Mouse (Mus musculus) midbrain, embryonic 13.5 days (tissue): ENCODE results near the gene Mettl21e. TPM values are rescaled to one million over a fixed set of nuclear protein-coding genes. Genes with fewer than 3 reads are reported as not detected.
"Not testable (repeated sequence)": the region's sequence is repeated elsewhere in the genome, so short reads cannot be mapped to it uniquely, and the experiment has no call there.

Source experiments
- ATAC-seq: fragments of 200-750 bp; cut with Nextera tagmentation; 2 replicates; pipeline ENCODE4 v1.8.0; 2017; ENCODE audit warnings: mild to moderate bottlenecking, moderate TSS enrichment, moderate library complexity
- H3K27ac ChIP-seq: fragments of 300-500 bp; sonication (generic); 2 replicates; pipeline ENCODE4 v1.5.1; 2015; ENCODE audit warnings: inconsistent platforms, mild to moderate bottlenecking, moderate library complexity
- H3K27me3 ChIP-seq: fragments of 300-500 bp; sonication (generic); 2 replicates; pipeline ENCODE4 v1.6.1; 2015; ENCODE audit warnings: mild to moderate bottlenecking, inconsistent platforms
- H3K36me3 ChIP-seq: fragments of 300-500 bp; sonication (generic); 2 replicates; pipeline ENCODE4 v1.6.1; 2015; ENCODE audit warnings: mild to moderate bottlenecking, inconsistent platforms
- H3K4me1 ChIP-seq: fragments of 300-500 bp; sonication (generic); replicated peaks from 2 replicates; pipeline ENCODE4 v1.6.1; 2015; ENCODE audit warnings: inconsistent platforms
- H3K4me2 ChIP-seq: fragments of 300-500 bp; sonication (generic); replicated peaks from 2 replicates; pipeline ENCODE4 v1.6.1; 2015; ENCODE audit warnings: moderate library complexity, mild to moderate bottlenecking, inconsistent platforms
- H3K4me3 ChIP-seq: fragments of 300-500 bp; sonication (generic); replicated peaks from 2 replicates; pipeline ENCODE4 v1.5.1; 2015; ENCODE audit warnings: mild to moderate bottlenecking, inconsistent platforms
- H3K9ac ChIP-seq: fragments of 300-500 bp; sonication (generic); replicated peaks from 2 replicates; pipeline ENCODE4 v1.6.1; 2015; ENCODE audit warnings: mild to moderate bottlenecking, inconsistent platforms
- H3K9me3 ChIP-seq: fragments of 300-500 bp; sonication (generic); 2 replicates; pipeline ENCODE4 v1.6.1; 2016; ENCODE audit warnings: mild to moderate bottlenecking, inconsistent platforms
- WGBS: fragments of 180-500 bp; shearing (Covaris S2); methylation state at CpG from one replicate; pipeline ENCODE4 v1.1.7; 2015; 5-methylcytosine and 5-hydroxymethylcytosine counted together
- polyA plus RNA-seq: library from polyadenylated mRNA; unstranded; fragments of >200 nt; fragmentation: Nextera tagmentation; extraction: Ambion mirVana; gene quantifications from 2 replicates; pipeline ENCODE4 v1.2.1, GENCODE M21; 2015

Gene Mettl21e
- polyA plus RNA-seq, result not detected in 2 replicates

DNA sequence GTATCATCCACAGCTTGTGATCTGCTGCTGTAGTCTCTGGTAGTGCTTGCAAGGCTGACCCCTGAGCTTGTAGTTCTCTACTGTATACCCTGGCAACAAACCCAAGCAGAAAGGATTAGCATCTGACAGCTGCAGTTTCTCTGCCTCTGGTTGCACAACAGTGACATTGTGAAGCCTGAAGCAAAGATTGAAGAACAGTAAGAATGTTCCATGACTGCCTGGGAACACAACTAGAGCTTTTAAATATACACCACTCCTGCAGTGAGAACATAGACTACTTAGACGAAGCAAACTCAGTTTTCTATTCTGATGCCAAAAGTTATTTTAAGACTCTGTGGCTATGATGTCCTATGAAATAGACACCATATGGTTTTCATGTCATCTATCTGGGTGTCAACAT is at the start of gene Mettl21e:
Gene Mettl21e (minus strand): TSS at position 86 of the 400 bp plus-strand sequence.
- H3K9ac ChIP-seq, result no peak within 1 kb of the TSS
- no peaks in the 10 kb centered on the region for H3K27me3 ChIP-seq
- H3K4me1 ChIP-seq, result no peaks in the 10 kb centered on the region
- no peak within 1 kb of the TSS for H3K4me3 ChIP-seq
- no peak within 1 kb of the TSS for H3K4me2 ChIP-seq
- no peak within 1 kb of the TSS for H3K27ac ChIP-seq
- no peaks in the 10 kb centered on the region for H3K36me3 ChIP-seq
- no peak for ATAC-seq
- 83% methylated on average over 1 of the region's 1 CpGs for WGBS
- H3K9me3 ChIP-seq, result no peaks in the 10 kb centered on the region

DNA sequence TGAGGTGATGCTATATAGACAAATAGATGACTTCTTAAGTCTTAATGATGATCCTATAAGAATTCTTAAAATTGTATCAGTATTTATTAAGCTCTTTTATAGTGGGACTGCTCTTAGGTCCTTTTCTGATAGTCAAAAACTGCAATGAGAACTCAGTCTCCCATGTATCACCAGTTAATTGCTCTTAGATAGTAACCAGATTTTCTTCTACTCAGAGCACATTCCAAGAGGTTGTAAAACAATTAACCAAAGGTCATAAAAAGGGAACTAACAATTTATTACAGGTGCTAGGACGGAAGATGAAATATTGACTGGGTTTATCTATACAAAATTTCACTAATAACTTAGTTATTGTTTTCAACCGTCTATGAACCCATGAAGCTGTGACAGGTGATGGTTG is 21.7 kb upstream of the Mettl21e start:
- WGBS, result 85% methylated on average over 2 of the region's 2 CpGs
- not testable (repeated sequence) for H3K36me3 ChIP-seq, H3K4me3 ChIP-seq, H3K9ac ChIP-seq, H3K4me1 ChIP-seq, H3K9me3 ChIP-seq, H3K4me2 ChIP-seq, ATAC-seq, H3K27me3 ChIP-seq, H3K27ac ChIP-seq

DNA sequence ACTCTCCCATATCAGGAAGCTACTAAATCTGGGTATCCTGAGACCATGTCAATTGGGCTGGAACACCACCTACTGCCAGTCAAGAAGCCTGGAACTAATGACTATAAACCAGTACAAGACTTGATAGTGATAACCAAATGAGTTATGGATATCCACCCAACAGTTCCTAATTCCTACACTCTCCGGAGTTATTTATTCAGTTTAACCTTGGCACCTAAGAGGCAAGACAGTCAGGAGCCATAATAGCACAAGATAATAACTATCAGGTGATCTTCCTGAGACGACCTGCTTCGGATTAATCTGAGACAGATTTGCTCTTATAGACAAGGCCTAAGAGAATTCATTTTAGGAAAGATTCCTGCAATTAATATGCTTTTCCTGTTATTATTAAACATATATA is 21.2 kb upstream of the Mettl21e start:
- Histone ChIP-seq H3K27ac (no peak overlapping the region), H3K27me3 (no peaks in the 10 kb centered on the region), H3K9ac (no peak overlapping the region), H3K4me2 (no peak overlapping the region), H3K9me3 (no peaks in the 10 kb centered on the region), H3K4me3 (no peak overlapping the region), H3K36me3 (no peaks in the 10 kb centered on the region), H3K4me1 (no peaks in the 10 kb centered on the region)
- WGBS, result 93% methylated on average over 3 of the region's 3 CpGs
- no peak for ATAC-seq

DNA sequence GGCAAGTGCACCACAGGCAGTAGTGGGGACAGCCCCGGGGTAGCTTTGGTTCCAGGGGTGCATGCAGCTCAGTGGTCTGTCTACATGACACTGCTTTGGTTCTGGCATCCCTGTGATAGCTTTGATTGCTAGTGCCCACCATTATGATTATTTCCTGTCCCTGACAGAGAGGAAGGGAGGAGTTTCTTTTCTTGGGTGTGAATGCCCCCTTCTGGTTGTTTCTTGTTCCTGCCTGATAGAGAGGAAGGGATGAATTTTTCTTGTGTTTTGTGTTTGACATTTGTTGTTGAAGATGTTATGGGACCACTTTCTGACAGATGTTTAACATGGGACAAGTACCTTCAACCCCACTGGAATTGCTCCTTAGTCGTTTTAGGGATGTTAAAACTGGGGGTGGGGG is 18.5 kb upstream of the Mettl21e start:
- no peak for ATAC-seq
- Histone ChIP-seq H3K27ac (no peak overlapping the region), H3K27me3 (no peaks in the 10 kb centered on the region), H3K9me3 (no peaks in the 10 kb centered on the region), H3K36me3 (no peaks in the 10 kb centered on the region), H3K4me3 (no peak overlapping the region), H3K9ac (no peak overlapping the region), H3K4me1 (no peaks in the 10 kb centered on the region), H3K4me2 (no peak overlapping the region)
- 93% methylated on average over 2 of the region's 2 CpGs for WGBS

DNA sequence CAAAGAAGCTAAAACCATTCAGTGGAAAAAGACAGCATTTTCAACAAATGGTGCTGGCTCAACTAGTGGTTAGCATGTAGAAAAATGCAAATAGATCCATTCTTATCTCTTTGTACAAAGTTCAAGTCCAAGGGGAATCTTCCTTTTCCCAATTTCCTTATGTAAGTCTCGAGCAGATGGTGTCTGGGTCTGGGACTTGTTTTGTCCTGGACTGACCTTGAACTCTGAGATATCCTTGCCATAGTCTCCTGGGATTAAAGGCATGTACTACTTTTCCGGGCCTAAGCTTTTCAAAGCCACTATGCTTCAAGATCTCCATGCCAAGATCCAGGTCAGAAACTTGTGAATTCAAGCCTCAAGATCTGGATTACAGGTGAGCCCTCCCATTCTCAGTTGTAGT is 16.6 kb upstream of the Mettl21e start:
- no peak for ATAC-seq
- 79% methylated on average over 2 of the region's 2 CpGs for WGBS

DNA sequence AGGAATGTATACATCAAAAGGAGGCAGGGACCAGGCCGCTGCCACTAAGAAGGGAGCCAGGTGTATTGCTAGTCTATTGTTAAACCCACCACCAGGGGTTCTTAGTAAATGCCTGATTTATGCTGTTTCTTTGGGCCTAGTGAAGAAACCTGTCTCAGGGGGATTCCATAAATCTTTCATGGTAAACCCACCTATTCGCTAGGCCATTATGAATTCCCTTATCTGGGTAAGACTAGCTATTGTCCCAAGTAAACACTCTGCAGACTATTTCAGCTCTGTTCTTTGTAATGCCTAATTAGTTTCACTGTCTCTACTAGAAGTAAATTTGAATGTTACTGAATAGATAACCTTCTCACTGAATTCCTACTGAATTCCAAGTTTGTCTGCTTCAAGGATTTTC is 15.8 kb upstream of the Mettl21e start:
- H3K4me1 ChIP-seq, H3K27ac ChIP-seq: not testable (repeated sequence)
- 92% methylated on average over 2 of the region's 2 CpGs for WGBS

More for the DNA sequence above, 16.6 kb upstream of the Mettl21e start:
- Histone ChIP-seq H3K4me1 (no peaks in the 10 kb centered on the region), H3K27me3 (no peaks in the 10 kb centered on the region), H3K27ac (no peak overlapping the region), H3K4me3 (no peak overlapping the region), H3K9ac (no peak overlapping the region), H3K4me2 (no peak overlapping the region), H3K36me3 (no peaks in the 10 kb centered on the region), H3K9me3 (no peaks in the 10 kb centered on the region)

DNA sequence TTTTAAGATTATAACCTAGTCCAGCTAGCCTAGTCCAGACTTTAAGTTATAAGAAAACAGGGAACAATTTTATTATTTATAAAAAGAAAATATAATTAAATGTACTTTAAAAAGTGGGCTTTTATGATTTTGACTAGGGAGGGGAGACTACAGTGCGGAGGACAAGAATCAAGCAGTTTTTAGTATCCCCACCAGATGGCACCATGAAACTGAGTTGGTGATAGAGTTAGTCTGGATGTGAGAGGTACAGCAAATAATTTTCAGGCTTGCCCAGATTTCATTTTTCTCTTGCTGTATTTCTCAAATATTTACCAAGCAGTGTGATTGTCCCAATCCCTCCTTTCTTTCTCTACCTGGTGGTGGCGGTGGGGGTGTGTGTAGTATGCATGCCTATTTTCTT is 10.3 kb upstream of the Mettl21e start:
- Histone ChIP-seq H3K36me3 (no peaks in the 10 kb centered on the region), H3K27ac (no peak overlapping the region), H3K4me3 (no peak overlapping the region), H3K4me1 (no peaks in the 10 kb centered on the region), H3K4me2 (no peak overlapping the region), H3K9me3 (no peaks in the 10 kb centered on the region), H3K27me3 (no peaks in the 10 kb centered on the region), H3K9ac (no peak overlapping the region)
- ATAC-seq, result peak; percentile 73; the same call in 1 of the 2 replicates
- 53% methylated on average over 2 of the region's 2 CpGs for WGBS

More for the DNA sequence above, 15.8 kb upstream of the Mettl21e start:
- ATAC-seq, H3K9ac ChIP-seq, H3K4me3 ChIP-seq, H3K9me3 ChIP-seq, H3K27me3 ChIP-seq, H3K4me2 ChIP-seq, H3K36me3 ChIP-seq: not testable (repeated sequence)

DNA sequence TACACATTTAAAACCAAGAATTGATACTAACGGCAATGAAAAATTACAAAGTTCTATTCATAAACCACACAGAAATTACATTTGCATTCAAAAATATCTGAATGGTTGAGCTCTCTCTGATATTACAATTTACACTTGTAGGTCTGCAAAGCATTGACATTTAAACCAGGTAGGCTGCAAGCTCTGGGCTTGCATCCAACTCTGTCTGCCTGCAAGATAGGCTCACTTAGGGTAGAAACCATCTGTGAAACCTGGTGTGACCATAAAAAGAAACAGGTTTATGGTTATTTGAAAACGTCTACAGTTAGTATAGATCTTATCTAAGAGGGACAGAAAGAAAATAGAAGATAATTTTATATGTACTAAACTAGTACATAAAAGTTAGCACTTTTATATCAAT is 1.6 kb downstream of the Mettl21e start:
- ATAC-seq, result no peak
- no peak overlapping the region for H3K27ac ChIP-seq

DNA sequence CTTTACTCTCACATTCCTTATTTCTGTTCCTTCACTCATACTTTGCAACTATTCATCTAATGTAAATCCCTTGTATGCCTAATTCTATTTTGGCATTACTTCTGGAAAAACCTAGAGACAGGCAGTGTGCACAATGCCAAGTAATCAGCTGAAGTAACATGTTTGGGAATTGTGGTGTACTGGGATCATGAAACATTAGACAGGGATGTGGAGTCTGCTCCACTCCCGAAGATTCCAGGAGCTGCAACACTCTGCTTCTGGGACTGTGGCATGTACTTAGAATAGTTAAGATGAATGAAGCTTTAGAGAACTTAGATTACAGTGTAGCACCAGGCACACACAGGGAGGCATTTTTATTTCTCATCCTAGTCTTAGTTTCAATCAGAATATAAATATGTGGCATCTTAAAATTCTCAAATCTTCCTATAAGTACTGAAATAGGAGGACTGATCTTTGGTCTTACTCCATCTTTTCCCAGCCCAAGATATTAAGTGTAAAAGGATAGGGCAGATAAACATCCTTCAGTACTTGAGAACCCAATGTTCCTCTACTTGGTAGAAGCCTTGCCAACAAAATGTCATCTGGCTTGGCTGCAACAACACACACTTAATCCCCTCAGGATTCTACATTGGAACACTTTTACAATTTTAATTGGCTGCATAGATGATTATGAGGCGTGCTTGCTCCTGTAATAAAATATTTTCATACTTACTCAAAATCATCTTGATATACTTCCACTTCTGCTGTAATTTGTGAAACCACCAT is 2.2 kb downstream of the Mettl21e start:
- ATAC-seq, result no peak
- Histone ChIP-seq H3K9ac (no peak overlapping the region), H3K4me2 (no peak overlapping the region), H3K4me3 (no peak overlapping the region), H3K36me3 (no peaks in the 10 kb centered on the region), H3K27ac (no peak overlapping the region), H3K27me3 (no peaks in the 10 kb centered on the region), H3K4me1 (no peaks in the 10 kb centered on the region), H3K9me3 (no peaks in the 10 kb centered on the region)
- 88% methylated on average over 2 of the region's 2 CpGs for WGBS

More for the DNA sequence above, 1.6 kb downstream of the Mettl21e start:
- Histone ChIP-seq H3K36me3 (no peaks in the 10 kb centered on the region), H3K27me3 (no peaks in the 10 kb centered on the region), H3K4me2 (no peak overlapping the region), H3K4me3 (no peak overlapping the region), H3K4me1 (no peaks in the 10 kb centered on the region), H3K9ac (no peak overlapping the region), H3K9me3 (no peaks in the 10 kb centered on the region)
- WGBS, result 85% methylated on average over 2 of the region's 2 CpGs

DNA sequence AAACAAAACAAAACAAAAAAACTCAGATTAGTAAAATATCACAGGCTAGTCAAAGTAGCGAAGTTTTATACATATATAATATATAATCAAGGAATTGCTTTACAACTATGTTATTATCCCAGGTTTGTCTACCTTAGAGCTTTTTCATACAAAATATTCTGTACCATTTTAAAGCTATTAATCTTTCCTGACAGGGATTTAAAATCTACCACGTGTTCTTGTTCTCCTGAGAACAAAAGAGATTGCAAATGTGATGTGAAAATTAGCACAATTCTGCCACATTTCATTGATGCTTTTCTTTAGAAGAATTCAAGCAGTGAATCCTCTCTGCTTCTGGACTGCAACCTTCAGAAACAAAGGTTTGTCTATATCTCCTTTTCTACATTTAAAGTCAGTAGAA is 4.3 kb downstream of the Mettl21e start:
- Histone ChIP-seq H3K4me2 (no peak overlapping the region), H3K4me1 (no peaks in the 10 kb centered on the region), H3K4me3 (no peak overlapping the region), H3K36me3 (no peaks in the 10 kb centered on the region), H3K9me3 (no peaks in the 10 kb centered on the region), H3K9ac (no peak overlapping the region), H3K27me3 (no peaks in the 10 kb centered on the region), H3K27ac (no peak overlapping the region)
- 50% methylated on average over 2 of the region's 2 CpGs for WGBS
- no peak for ATAC-seq

DNA sequence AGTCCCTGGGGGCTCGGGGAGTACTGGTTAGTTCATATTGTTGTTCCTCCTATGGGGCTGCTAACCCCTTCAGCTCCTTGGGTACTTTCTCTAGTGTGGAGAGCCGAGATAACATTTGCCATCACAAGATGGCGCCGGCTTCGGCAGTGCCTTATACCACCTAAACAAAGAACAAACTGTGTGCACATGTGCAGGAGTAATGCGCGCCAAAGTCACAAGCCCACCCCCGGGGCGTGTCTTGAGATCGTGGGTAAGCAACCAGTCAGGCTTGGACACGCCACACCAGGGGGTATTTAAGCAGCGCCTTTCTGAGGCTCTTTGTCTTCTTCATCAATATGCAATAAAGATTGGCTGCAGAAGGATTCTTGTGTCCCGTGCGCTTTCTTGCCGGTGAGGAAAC is 15.9 kb downstream of the Mettl21e start:
- Histone ChIP-seq H3K9ac (no peak overlapping the region), H3K9me3 (no peaks in the 10 kb centered on the region), H3K36me3 (no peaks in the 10 kb centered on the region), H3K4me3 (no peak overlapping the region), H3K4me1 (no peaks in the 10 kb centered on the region), H3K27ac (no peak overlapping the region), H3K27me3 (0 out of 2 replicates have a peak, but pooled peaks cover 3% of the 10 kb centered on the region), H3K4me2 (no peak overlapping the region)
- WGBS, result 90% methylated on average over 15 of the region's 15 CpGs
- ATAC-seq, result no peak

DNA sequence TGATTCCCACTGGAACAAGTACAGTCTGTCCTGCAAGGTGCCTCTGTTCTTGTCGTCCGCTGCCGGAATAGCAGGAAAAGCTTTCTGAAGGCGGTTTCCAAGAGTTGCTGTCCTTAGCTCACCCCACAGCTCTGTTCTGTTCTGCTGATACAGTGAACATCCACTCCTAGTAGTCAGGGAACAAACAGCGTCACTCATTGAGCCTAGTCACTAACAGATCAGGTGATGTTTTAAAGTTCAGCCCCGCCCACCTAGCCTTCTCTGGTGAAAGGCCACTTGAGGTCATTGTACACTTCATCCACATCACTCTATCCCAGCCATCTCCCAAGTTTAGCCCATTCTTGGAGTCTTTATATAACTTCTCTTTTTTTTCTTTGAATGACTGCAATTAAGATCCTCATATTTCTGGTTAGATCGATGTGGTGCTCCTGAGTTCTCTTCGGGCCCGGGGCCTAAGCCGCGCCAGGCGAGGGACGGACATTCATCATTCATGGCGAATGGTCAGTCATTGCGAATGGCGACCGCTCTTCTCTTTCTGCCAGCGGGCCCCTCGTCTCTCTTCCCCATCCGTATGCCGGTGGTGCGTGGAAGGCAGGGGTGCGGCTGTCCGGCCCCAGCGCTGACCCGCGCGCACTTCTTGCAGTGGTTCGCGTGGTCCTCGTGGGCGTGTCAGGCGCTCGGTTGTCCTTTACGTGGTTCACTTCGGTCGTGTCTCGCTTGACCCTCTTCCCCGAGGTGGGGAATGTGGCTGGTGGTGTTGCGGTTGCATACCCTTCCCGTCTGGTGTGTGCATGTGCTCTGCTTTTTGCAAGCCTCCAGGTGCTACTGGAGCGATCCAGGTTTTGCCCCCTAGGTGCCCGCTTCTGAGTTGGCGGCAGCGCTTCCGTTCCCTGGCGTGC is 20.2 kb downstream of the Mettl21e start:
- 18% methylated on average over 47 of the region's 47 CpGs for WGBS
- ATAC-seq, result peak; percentile 79

More for the DNA sequence above, 20.2 kb downstream of the Mettl21e start:
- no peaks in the 10 kb centered on the region for H3K4me1 ChIP-seq
- peak overlapping the region; percentile 53 for H3K4me3 ChIP-seq
- H3K9me3 ChIP-seq, result no peaks in the 10 kb centered on the region
- peak overlapping the region; percentile 85 for H3K4me2 ChIP-seq
- no peaks in the 10 kb centered on the region for H3K36me3 ChIP-seq
- 0 out of 2 replicates have a peak, but pooled peaks cover 3% of the 10 kb centered on the region for H3K27me3 ChIP-seq
- peak overlapping the region; percentile 67 for H3K9ac ChIP-seq
- no peak overlapping the region for H3K27ac ChIP-seq
